Mouse (Mus musculus) thymus, adult 2 months (tissue): ENCODE measurements around the gene Brsk1.

Source experiments
- CTCF ChIP-seq: fragments of 200-500 bp; IDR thresholded peaks from 2 replicates; pipeline ENCODE4 v1.5.1; 2012; ENCODE audit warnings: mild to moderate bottlenecking, control low read depth, low read length, moderate library complexity, borderline replicate concordance; ENCODE audit not compliant: control insufficient read depth, poor library complexity, insufficient read depth; ENCODE audit errors: extremely low read depth
- POLR2A ChIP-seq: fragments of 200-500 bp; IDR thresholded peaks from 2 replicates; pipeline ENCODE4 v1.6.1; 2012; ENCODE audit warnings: mild to moderate bottlenecking, low read length, control low read depth, moderate library complexity; ENCODE audit not compliant: control insufficient read depth, poor library complexity, insufficient read depth; ENCODE audit errors: extremely low read depth

GRCm38 (mm10) chr7:4741672-4742481 is 51.5 kb downstream of the Brsk1 start:
- TF ChIP-seq CTCF (no peak), POLR2A (no peak)
